Mouse (Mus musculus): ENCODE data around the gene Dock7.
A peak's percentile ranks its signal among the peaks of the same experiment; 100 is the strongest.

The Dock7 gene

GRCm38 (mm10) chr4:99120211-99121122 lies at the start of gene Dock7:
Gene Dock7 (minus strand): TSS chr4:99120915.
- DNase-seq (ENCODE audit: low spot score) = peak; percentile 94

- DNase-seq (ENCODE audit: low spot score) = no peak
These were observed 48.2 kb upstream of the Dock7 start for GRCm38 (mm10) chr4:99168869-99169268.

- no peak for DNase-seq (ENCODE audit: low spot score)
These were observed 42.8 kb upstream of the Dock7 start for GRCm38 (mm10) chr4:99163547-99163946.

GRCm38 (mm10) chr4:99163001-99163400 lies 42.3 kb upstream of the Dock7 start:
- no peak for DNase-seq (ENCODE audit: low spot score)

GRCm38 (mm10) chr4:99161457-99161971 lies 40.8 kb upstream of the Dock7 start:
- DNase-seq (ENCODE audit: low spot score) = no peak

GRCm38 (mm10) chr4:99160899-99161298 lies 40.2 kb upstream of the Dock7 start:
- DNase-seq (ENCODE audit: low spot score) = no peak

GRCm38 (mm10) chr4:99160414-99160813 lies 39.7 kb upstream of the Dock7 start:
- no peak for DNase-seq (ENCODE audit: low spot score)

- DNase-seq (ENCODE audit: low spot score) = no peak
These were observed 37.8 kb upstream of the Dock7 start for GRCm38 (mm10) chr4:99158495-99158894.

- DNase-seq (ENCODE audit: low spot score) = no peak
These were observed 36.1 kb upstream of the Dock7 start for GRCm38 (mm10) chr4:99156641-99157307.

GRCm38 (mm10) chr4:99151885-99152558 lies 31.3 kb upstream of the Dock7 start:
- DNase-seq (ENCODE audit: low spot score) = no peak

- no peak for DNase-seq (ENCODE audit: low spot score)
These were observed 30.7 kb upstream of the Dock7 start for GRCm38 (mm10) chr4:99151434-99151833.

- DNase-seq (ENCODE audit: low spot score) = no peak
These were observed 22.6 kb upstream of the Dock7 start for GRCm38 (mm10) chr4:99143323-99143722.

- DNase-seq (ENCODE audit: low spot score) = no peak
These were observed 20.9 kb upstream of the Dock7 start for GRCm38 (mm10) chr4:99141578-99141977.

- DNase-seq (ENCODE audit: low spot score) = no peak
These were observed 20.5 kb upstream of the Dock7 start for GRCm38 (mm10) chr4:99141171-99141570.

- DNase-seq (ENCODE audit: low spot score) = no peak
These were observed 17.4 kb upstream of the Dock7 start for GRCm38 (mm10) chr4:99137986-99138641.

- DNase-seq (ENCODE audit: low spot score) = no peak
These were observed 13.8 kb upstream of the Dock7 start for GRCm38 (mm10) chr4:99134522-99134921.

- no peak for DNase-seq (ENCODE audit: low spot score)
These were observed 12.6 kb upstream of the Dock7 start for GRCm38 (mm10) chr4:99133326-99133725.

GRCm38 (mm10) chr4:99132686-99133085 lies 12.0 kb upstream of the Dock7 start:
- no peak for DNase-seq (ENCODE audit: low spot score)

- DNase-seq (ENCODE audit: low spot score) = no peak
These were observed 10.5 kb upstream of the Dock7 start for GRCm38 (mm10) chr4:99131227-99131653.

- DNase-seq (ENCODE audit: low spot score) = no peak
These were observed 2.8 kb upstream of the Dock7 start for GRCm38 (mm10) chr4:99123546-99123945.

GRCm38 (mm10) chr4:99122786-99123185 lies 2.1 kb upstream of the Dock7 start:
- no peak for DNase-seq (ENCODE audit: low spot score)

- DNase-seq (ENCODE audit: low spot score) = no peak
These were observed 1.3 kb upstream of the Dock7 start for GRCm38 (mm10) chr4:99122047-99122446.

Measured in testis, postnatal 10 days (tissue).